Mouse (Mus musculus) gonadal fat pad, adult 2 months (tissue): ENCODE measurements around the gene Rpl23a. TPM values are rescaled to one million over a fixed set of nuclear protein-coding genes. Genes with fewer than 3 reads are reported as not detected.
"Not testable (repeated sequence)": the region's sequence is repeated elsewhere in the genome, so short reads cannot be mapped to it uniquely, and the experiment has no call there.

Experiments
- DNase-seq: peaks from one replicate; pipeline ENCODE4 v3.0.0-alpha.2; 2012; ENCODE audit warnings: low read depth
- polyA plus RNA-seq: library from polyadenylated mRNA; depleted of rRNA; stranded (reverse); fragments of >200 nt; gene quantifications from 2 replicates; pipeline ENCODE4 v1.2.3, GENCODE M21; 2012

The Rpl23a gene
- polyA plus RNA-seq, 1 experiment = 284 TPM

DNA sequence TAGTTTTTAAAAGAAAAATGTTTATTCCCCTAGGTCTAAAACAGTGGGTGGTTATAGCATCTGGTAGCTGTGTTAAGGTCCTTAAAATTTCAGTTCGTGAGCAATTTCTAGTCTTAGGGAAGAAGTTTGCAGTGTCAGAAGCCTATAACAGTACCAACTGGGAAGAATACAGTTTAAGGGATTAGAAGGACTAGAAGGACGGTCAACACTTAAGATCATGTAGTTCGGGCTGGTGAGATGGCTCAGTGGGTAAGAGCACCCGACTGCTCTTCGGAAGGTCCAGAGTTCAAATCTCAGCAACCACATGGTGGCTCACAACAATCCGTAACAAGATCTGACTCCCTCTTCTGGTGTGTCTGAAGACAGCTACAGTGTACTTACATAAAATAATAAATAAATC, 1.3 kb upstream of the Rpl23a start:
- not testable (repeated sequence) for DNase-seq

DNA sequence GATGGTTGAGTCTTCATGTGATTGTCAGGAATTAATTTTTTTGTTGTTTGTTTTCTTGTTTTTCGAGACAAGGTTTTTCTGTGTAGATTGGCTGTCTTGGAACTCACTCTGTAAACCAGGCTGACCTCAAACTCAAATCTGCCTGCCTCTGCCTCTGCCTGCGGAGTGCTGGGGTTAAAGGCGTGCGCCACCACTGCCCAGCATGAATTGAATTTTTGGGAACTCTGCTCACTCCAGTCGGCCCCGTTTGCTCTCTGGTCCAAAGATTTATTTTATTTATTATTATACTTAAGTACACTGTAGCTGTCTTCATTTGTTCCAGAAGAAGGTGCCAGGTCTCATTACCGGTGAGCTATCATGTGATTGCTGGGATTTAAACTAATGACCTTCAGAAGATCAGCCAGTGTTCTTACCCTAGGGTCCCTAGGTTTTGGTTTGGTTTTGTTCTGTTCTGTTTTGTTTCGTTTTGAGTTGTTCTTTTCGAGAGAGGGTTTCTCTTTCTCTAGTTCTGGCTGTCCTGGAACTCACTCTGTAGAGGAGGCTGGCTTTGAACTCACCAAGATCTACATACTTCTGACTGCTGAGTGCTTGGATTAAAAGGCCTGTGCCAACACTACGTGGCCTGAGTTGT, 615 bp upstream of the Rpl23a start:
- no peak for DNase-seq

DNA sequence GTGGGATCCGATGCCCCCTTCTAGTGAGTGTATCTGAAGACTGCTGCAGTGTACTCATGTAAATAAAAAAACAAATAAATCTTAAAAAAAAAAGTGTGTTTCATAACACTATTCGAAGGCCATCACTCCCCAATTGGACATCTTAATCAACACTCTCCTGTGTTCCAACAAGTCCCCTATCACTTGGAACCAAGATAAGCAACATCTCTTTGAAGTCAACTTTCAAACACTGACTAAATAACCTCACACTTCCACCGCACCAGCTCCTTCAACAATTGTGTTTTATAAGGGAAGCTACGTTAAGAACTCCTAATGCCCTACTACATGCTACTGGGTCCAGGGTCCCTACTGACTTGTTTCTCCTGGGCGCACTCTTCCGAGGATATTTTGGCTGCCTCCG, 934 bp downstream of the Rpl23a start:
- no peak for DNase-seq

DNA sequence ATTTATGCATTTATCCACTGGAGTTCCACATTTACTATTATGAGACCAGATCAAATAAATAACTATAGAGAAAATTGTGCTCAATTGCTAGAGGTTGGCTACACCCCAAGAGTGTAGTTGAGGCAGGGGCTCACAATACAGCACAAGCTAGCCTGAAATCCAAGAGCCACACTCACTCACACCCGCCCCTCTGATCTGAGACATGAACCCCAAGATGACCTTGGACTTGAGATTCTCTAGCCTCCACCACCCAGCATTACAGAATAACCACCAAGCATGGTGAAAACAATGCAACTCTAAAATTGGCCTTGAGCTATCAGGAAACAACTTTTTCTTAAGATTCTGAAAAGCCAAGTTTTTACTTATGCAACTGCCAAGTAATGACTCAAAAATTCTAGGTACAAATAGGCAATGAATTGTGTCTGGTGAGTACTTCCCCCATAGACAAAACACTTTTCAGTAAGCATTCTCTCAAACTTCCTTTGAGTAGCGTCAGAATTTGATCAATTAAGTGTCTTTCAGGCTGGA, 1.5 kb downstream of the Rpl23a start:
- no peak for DNase-seq

DNA sequence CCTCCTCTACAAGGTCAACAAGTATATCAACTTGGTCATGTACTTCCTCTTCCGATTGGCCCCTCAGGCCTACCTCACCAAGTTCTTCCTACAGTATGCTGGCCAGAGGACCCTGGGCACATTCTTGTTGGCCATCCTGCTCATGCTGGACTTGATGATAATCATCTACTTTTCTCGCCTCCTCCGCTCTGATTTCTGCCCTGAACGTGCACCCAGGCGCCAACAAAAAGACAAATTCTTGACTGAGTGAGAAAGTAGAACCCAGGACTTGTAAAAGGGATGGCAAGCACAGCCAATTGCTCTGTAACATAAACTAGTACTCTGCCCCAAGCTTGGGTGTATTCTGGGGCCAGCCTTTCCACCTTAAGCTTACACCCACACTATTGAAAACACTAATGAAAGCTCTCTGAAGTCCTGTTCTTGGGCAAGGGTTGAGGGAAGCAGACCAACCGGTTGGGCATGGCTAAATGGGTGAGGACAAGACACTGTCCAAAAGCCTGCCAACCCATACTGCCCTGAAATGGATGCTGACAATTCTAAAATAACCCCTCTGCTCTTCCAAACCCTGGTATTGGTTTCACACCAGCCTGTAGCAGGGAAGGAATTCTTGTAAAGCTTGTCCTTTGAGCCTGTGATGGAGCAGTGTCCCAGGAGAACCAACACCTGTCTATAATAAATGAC, 3.2 kb downstream of the Rpl23a start:
- DNase-seq = no peak

DNA sequence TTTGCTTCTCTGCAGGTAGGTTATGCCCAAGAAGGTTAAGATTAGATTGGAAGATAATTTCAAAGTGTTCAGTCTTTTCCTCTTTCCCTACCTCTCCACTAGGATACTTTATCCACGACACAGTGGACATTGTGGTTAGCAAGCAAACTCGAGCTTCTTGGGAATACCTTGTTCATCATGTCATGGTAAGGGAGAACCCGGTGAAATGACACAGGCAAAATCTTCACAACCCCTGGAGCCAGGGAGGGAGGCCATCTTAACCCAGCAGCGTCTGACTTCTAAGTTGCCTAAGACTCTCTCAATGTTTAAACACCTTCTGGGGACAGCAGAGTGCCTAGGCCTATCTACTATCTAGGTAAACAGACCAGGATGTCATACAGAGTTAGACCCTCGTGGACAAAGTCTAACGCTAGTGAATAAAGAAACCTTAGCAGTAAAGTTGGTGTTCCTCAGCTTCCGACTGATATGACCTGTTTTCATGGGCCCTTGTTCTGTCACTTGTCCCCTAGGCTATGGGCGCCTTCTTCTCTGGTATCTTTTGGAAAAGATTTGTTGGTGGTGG, 3.9 kb downstream of the Rpl23a start:
- DNase-seq = no peak

DNA sequence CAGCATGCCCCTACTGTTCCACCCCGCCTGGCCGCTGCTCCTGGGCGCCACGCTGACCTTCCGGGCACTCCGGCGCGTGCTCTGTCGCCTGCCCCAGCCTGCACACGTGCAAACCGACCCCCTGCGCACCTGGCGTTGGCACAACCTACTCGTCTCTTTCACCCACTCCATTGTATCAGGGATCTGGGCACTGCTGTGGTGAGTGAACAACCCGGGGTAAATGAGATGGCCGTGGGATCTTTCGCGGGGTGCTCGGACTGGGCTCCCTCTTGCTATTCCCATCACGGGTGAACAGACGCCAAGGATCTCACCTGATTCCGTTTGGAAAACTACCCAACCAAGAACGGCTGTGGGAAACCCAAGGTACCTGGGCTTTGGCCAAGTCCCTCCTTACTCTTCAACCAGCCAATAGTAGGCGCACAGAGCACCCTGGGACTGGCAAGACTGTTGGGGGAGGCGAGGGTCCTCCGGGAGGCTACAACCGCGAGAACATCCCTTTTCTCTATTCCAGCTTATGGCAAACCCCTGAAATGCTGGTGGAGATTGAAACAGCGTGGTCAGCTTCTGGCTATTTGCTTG, 4.4 kb downstream of the Rpl23a start:
- DNase-seq = no peak

DNA sequence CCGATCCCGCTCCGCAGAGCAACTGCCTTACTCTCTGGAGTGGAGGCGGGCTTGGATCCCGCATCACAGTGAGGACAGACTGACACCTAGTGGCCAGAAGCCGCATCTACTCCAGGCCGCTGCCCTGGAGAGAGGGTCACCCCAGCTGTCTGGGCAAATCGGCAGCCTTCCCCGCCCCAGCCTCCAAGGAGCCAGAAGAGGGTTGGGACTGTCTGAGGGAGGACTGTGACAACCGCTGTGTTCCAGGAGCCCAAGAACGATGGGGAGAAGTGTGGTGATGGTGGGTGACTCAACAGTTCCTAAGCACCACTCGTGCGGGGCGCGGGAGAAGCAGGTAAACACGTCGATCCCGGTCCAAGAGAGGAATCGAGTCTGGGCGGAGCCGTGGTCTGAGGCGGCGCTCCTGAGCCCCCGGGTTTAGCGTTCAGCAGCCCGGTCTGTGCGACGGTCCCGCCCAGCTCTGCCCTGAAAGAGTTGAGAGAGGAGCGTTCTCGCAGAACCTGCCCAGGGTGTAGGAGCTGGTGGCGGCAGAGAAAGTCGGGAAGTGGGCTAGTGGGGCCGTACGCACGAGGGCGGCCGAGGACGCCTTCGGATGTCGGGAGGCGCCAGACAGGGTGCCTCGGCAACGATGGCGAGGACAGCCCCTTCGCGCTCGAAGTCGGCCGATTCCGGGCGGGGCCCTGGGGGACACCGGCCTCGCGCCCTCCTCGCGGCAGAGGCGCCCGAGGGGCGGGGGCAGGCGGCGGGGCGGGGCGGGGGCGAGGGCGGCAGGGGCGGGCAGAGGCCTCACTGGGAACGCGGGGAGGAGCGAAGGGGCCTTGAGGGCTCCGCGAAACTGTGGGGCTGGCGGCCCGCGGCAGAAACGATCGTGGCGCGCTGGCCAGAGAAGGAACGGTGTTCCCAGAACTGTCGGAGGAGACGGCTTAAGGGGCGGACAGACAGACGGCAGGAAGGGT, 5.2 kb downstream of the Rpl23a start:
- DNase-seq = no peak

DNA sequence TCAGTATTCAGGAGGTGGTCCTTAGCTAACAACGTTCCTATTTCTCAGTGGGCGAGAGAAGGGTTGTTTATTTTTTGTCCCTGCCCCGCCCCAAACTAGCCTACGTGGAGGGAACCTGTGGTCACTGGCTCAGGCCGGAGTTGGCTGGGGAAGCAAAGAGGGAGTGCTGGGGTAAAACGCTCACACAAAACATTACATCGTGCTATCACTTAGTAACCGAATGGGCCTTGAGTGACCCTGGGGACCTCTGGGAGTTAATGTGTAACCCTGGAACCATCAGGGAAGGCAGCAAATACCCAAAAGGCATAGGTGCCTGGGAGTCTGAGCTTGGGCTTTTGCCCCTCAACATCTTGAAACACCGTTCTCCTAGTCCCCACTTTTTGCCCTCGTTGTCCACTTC, 5.9 kb downstream of the Rpl23a start:
- no peak for DNase-seq

DNA sequence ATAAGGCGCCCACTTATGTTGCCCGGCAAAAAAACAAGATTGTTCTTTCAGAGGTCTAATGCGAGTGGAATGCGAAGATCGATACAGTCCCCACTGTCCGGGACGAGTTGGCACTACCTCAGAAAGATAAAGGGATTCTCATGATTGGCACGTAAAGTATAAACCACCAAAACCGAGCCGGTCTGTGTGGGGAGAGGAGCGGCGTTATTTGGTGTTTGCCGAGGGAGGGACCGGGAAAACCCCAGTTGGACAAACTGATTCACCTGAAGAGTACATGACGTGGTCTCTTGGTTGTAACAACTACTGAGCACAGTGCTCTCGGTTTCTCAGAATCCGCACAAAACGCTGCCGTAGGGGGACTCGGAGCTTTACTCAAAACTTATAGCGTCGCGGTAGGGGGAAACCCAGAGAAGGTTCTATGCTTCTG, 6.5 kb downstream of the Rpl23a start:
- DNase-seq = no peak

DNA sequence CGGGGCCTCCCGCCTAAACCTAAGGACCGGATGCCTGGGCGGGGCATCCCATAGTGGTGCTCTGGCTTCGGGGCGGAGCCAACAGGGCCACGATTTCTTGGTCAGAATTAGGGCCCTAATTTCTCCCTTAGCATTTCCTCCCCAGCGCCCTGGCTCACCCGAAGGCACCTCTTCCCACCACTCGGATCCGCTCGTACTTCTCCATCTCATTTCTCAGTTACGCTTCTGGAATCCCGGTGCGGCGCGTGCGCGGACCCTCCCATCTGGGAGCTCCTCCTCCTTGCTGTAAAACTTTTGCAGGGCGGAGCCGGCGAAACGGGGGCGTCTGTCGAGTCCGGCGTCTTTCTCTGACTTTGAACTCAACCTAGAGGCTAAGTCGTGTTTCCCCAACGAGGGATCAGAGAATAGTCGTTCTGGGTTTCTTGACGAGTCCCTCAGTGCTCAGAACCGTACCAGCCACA, 7.0 kb downstream of the Rpl23a start, which contains the start of the genes Nek8 and Tlcd1:
Nek8 (minus strand) TSS at position 274 of the 461 bp plus-strand sequence.
Tlcd1 (plus strand) TSS at position 310 of the 461 bp plus-strand sequence.
- no peak for DNase-seq

DNA sequence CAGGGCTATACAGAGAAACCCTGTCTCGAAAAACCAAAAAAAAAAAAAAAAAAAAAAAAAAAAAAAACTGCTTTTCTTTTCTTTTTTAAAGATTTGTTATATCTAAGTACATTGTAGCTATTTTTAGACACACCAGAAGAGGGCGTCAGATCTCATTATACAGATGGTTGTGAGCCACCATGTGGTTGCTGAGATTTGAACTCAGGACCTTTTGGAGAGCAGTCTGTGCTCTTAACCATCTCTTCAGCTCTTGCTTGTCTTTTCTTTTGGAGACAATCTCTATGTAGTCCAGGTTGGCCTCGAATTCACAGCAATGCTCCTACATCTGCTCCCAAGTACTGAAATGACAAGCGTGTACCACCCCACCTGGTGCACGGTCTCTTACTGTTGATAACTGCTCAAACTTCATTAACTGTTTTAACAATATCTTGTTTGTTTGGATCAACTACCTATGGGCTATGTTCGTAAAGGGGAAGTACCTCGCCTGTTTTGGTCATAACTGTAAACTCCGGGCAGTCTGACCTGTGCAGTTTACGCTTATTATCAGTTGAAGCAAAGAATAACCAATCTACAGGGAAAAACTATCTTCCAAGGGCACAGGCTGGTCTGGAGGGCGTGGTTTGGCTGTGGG, 7.5 kb downstream of the Rpl23a start:
- DNase-seq = no peak

DNA sequence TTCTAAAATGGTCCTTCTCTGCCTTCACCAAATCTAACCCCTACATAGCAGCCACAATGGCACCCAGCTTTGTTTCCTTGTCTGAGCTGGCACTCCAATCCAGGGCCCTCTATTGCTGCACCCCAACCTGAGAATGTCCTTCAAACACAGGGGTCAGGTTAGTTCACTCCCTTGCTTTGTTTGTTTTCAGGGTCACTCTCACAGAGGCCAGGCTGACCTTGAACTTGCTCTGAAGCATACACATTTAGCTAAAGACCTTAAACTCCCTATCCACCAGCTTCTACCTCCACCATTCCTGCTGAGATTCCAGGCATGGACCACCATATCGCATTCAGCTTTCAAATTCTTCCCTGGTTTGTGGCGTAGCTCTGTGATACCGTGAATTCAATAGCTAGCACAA, 8.9 kb downstream of the Rpl23a start:
- DNase-seq = no peak

DNA sequence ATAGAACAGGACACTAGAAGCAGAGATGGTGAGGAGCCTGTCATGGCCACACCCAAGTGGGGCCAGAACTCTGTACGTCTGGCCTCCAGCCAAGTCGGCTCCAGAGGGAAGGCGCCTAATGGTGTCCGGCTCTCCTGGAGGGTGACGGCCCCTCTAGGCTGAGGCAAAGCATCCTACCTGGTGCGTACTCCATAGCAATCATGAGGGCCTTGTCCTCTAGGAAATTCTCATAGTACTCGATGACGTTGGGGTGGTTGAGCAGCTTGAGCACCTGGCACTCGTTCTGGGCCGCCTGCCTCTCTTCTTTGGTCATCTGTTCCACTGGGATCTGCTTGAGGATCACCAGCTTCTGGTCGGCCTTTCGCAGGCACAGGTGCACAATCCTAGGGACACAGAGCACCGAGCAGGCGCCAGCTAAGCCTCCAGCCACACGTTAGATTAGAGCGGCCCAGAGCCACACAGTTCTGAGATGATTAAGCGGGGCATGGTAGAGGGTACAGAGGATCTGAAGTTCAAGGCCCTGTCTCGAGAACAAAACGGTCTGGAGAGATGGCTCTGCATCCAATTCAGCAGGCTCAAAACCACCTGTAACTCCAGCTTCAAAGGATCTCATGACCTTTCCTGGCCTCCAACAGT, 10.5 kb downstream of the Rpl23a start:
- DNase-seq = no peak

DNA sequence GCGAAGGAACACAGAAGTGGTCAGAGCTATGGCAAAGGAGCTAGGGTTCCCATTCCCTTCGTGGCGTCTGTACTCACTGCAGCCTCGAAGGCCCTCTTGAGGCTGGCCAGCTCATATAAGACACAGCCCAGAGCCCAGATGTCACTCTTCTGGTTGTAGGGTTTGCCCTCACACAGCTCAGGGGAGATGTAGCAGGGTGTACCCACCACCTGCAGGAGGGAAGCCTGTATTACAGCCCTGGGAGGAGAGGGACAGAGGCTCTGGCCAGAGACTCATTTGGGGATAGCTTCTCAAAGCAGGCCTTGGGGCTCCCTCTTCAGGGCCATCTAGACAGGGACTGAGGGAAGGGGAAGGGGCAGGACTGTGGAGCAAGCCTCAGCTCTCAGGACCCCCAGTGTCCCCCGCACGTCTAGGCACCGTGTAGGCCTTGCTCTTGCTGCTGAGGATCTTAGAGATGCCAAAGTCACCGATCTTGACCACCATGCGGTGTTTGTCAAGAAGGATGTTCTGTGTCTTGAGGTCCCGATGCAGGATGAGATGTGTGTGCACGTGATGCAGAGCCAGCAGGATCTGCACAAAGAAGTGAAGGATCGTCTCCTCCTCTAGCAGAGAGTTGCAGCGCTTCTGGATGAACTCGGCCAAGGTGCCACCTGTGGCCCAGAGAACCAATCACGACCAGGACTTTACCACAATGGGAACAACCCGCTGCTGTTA, 11.2 kb downstream of the Rpl23a start:
- no peak for DNase-seq

DNA sequence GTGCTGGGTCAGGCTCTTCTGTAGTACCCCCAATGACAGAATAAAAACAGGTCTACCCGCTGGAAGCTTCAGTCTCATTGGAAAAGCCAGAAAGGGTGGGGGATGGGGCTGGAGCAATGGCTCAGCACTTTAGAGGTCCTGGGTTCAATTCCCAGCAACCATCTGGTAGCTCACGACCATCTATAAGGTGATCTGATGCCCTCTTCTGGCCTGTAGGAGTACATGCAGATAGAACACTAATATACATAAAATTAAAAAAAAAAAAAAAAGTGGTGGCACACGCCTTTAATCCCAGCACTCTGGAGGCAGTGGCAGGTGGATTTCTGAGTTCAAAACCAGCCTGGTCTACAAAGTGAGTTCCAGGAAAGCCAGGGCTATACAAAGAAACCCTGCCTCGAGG, 12.1 kb downstream of the Rpl23a start:
- DNase-seq = no peak

DNA sequence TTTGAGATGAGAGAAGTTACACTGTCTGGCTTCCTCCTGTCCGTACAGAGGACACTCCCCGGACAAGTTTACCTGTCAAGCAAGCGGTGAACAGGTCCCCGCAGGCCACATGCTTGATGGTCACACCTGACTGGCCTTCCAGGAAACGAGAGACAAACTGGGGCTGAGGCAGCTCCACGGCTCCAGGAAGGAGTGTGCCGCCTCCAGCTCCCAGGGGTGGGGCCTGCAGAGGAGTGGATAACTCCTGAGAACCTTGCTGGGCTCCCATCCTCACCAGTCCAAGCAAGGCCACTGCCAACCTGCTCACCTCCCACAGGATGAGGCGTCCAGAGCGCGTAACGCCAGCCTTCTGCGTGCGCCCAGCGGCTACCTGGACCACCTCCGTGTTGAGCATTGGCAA, 13.1 kb downstream of the Rpl23a start:
- no peak for DNase-seq

DNA sequence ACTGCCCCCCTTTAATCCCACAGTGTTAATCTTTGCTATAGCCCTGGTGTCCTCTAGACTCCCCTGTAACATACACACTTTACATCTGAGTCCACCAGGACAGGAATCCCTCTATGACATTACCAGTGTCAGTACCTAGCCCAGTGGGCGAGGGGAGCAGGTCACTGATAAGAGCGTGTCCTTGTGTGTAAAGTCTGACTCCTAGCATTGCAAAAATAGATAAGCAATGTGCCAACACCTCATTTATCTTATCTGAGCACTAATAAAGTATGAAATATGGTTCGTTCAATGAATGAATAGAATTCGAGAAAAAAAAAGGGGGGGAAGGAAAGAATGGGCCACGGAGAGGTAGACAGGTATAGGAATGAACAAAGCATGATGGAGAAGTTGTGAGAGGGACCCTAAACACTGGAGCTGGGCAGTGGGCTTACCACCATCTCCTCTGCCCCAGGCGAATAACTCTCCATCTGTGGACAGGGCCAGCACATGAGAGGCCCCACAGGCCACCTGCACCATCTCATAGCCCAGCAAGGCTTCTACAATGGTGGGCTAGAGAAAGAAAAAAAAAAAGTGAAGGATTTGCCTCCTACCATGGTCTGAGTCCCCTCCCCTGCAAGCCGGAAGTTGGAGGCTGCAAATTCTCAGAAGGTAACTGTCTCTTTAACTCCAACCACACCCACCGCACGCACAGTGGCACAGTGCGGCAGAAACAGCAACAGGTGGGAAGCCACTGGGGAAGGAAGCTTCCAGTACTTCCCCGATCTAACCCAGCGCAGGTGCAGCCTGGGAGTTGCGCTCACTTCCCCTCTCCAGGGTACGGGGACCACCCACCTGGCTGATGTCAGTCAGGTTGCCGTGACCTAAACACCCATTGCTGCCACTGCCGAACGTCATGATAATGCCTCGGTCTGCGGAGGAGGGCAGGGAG, 14.6 kb downstream of the Rpl23a start:
- DNase-seq = no peak
